Mouse (Mus musculus): ENCODE measurements at regions not wholly inside any gene's neighbourhood (a gene's known extent, or its start where the extent isn't known, plus 50 kb on each side); places are given as distances from the start of the nearest gene placed in this dataset.

- Histone ChIP-seq H3K36me3 (ENCODE audit: control insufficient read depth in 1 of 2, insufficient read depth in 2 of 2, low read length in 2 of 2) (no peaks in the 10 kb centered on the region), H3K27me3 (ENCODE audit: control insufficient read depth in 1 of 2, insufficient read depth in 2 of 2, low read length in 2 of 2) (no peaks in the 10 kb centered on the region), H3K79me2 (ENCODE audit: control insufficient read depth, insufficient read depth, low read length, poor library complexity) (no peaks in the 10 kb centered on the region), H3K4me1 (ENCODE audit: control insufficient read depth in 1 of 2, insufficient read depth in 2 of 2, low read length in 2 of 2) (no peaks in the 10 kb centered on the region), H3K9me3 (replicated peaks; ENCODE audit: insufficient read depth, low read length) (no peaks in the 10 kb centered on the region), H3K4me3 (ENCODE audit: control insufficient read depth in 1 of 2, insufficient read depth in 1 of 2, low read depth in 2 of 2, low read length in 2 of 2) (no peak overlapping the region), H3K27ac (ENCODE audit: control insufficient read depth, low read depth, low read length) (no peak overlapping the region), H3K9ac (ENCODE audit: control insufficient read depth, low read depth, low read length, poor library complexity, severe bottlenecking) (no peak overlapping the region)
- TF ChIP-seq MYB (IDR thresholded peaks at IDR 0.05; ENCODE audit: low read depth, low read length) (no peak), MAX (IDR thresholded peaks at IDR 0.05; ENCODE audit: low read length) (no peak), RAD21 (IDR thresholded peaks at IDR 0.05; ENCODE audit: low read depth, low read length) (no peak), UBTF (IDR thresholded peaks at IDR 0.05; ENCODE audit: borderline replicate concordance, insufficient read depth, low read depth, low read length) (no peak), POLR2AphosphoS5 (IDR thresholded peaks at IDR 0.05; ENCODE audit: borderline replicate concordance, low read depth, low read length) (no peak), JUND (IDR thresholded peaks at IDR 0.05; ENCODE audit: low read depth, low read length) (no peak), TCF12 (IDR thresholded peaks at IDR 0.05; ENCODE audit: low read depth, low read length) (no peak), ZMIZ1 (IDR thresholded peaks at IDR 0.05; ENCODE audit: low read depth, low read length) (no peak), BHLHE40 (IDR thresholded peaks at IDR 0.05; ENCODE audit: borderline replicate concordance, low read depth, low read length) (no peak), MYC (IDR thresholded peaks at IDR 0.05; ENCODE audit: low read depth, low read length) (no peak), CHD1 (IDR thresholded peaks at IDR 0.05; ENCODE audit: low read depth, low read length) (no peak), GATA1 (IDR thresholded peaks at IDR 0.05; ENCODE audit: low read depth, low read length) (no peak), GABPA (IDR thresholded peaks at IDR 0.05; ENCODE audit: low read depth, low read length) (no peak)
- no peak for DNase-seq (ENCODE audit: low read depth, low spot score)
Observed at GRCm38 (mm10) chr6:117670792-117671525, 170.0 kb upstream of the Zfp637 start.

DNA sequence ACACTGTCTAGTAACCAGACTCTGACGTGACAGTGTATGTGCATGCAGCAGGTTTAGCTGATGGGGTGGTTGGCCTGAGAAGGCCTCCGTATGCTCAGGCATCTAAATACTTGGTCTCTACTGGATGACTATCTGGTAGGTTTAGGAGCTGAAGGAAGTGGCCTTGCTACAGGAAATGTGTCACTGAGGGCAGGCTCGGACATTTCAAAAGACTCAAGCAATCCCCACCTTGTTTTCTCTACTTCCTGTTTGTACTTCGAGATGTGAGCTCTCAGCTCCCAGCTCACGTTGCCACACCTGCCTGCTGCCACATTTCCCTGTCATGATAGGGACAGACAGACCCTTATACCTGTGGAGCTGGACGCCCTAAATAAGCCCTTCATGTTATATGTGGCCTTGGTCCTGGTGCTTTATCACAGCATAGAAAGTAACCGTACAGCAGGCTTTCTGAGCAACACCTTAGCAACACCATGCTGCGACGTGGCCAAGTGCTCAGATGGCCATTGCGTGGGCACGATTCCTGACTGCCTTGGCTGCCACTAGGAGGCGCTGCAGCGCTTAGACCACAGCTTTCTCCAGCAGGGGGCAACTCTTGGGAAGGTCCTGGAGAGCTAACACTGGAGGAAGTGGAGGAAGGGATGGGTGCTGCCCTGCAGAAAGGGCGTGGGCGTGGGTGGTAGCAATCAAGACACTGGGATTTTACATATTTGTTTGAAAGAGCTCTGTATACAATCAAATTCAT lies 165.8 kb upstream of the Zfp637 start:
- Histone ChIP-seq H3K4me3 (ENCODE audit: control insufficient read depth in 1 of 2, insufficient read depth in 1 of 2, low read depth in 2 of 2, low read length in 2 of 2) (no peak overlapping the region), H3K27ac (ENCODE audit: control insufficient read depth, low read depth, low read length) (no peak overlapping the region), H3K9me3 (replicated peaks; ENCODE audit: insufficient read depth, low read length) (no peaks in the 10 kb centered on the region), H3K4me1 (ENCODE audit: control insufficient read depth in 1 of 2, insufficient read depth in 2 of 2, low read length in 2 of 2) (no peaks in the 10 kb centered on the region), H3K9ac (ENCODE audit: control insufficient read depth, low read depth, low read length, poor library complexity, severe bottlenecking) (no peak overlapping the region), H3K27me3 (ENCODE audit: control insufficient read depth in 1 of 2, insufficient read depth in 2 of 2, low read length in 2 of 2) (no peaks in the 10 kb centered on the region), H3K79me2 (ENCODE audit: control insufficient read depth, insufficient read depth, low read length, poor library complexity) (no peaks in the 10 kb centered on the region), H3K36me3 (ENCODE audit: control insufficient read depth in 1 of 2, insufficient read depth in 2 of 2, low read length in 2 of 2) (no peaks in the 10 kb centered on the region)
- TF ChIP-seq CTCF (IDR thresholded peaks at IDR 0.05 in 2 of 3, conservative IDR thresholded peaks at IDR 0.05 in 1 of 3; ENCODE audit: control insufficient read depth in 1 of 3, insufficient read depth in 1 of 3, low read depth in 2 of 3, low read length in 3 of 3, poor library complexity in 1 of 3, severe bottlenecking in 1 of 3), result peak; percentile 19 to 58 (median 56); a peak in 5 of 6 replicates
- TF ChIP-seq HCFC1 (IDR thresholded peaks at IDR 0.05; ENCODE audit: low read depth, low read length), result no peak
- peak; percentile 7 for DNase-seq (ENCODE audit: low read depth, low spot score)
